Mouse (Mus musculus) small intestine, adult 10 weeks (tissue): ENCODE results near the gene Fam208b. TPM values are rescaled to one million over a fixed set of nuclear protein-coding genes. Genes with fewer than 3 reads are reported as not detected.

Source experiments
- polyA plus RNA-seq: library from polyadenylated mRNA; stranded (reverse); fragments of 350-450 nt; fragmentation: Illumina TruSeq; extraction: RNeasy Lipid Tissue Mini Kit (QIAGEN cat#74804); gene quantifications from one replicate; pipeline ENCODE4 v1.2.3, GENCODE M21; 2014; ENCODE audit warnings: low replicate concordance

Fam208b gene
- 57.3 TPM for polyA plus RNA-seq

GRCm38 (mm10) chr13:3610795-3611438, at the start of gene Fam208b:
Fam208b (minus strand) TSS chr13:3611108.

GRCm38 (mm10) chr13:3633895-3634811, 23.2 kb upstream of the Fam208b start, which contains the start of gene Asb13:
Asb13 (plus strand) TSS chr13:3634032.

GRCm38 (mm10) chr13:3537594-3538222, 73.2 kb downstream of the Fam208b start, which contains the start of gene Gdi2:
Gdi2 (plus strand) TSS chr13:3538063.

Other genes with a start within 250 kb of the Fam208b start
- 1,735 TPM for gene Gdi2, start 73.0 kb downstream of the Fam208b start, polyA plus RNA-seq
- gene Asb13, start 22.9 kb upstream of the Fam208b start, polyA plus RNA-seq, result 38.7 TPM
- not detected for gene Calml3, start 193.2 kb upstream of the Fam208b start, polyA plus RNA-seq
- not detected for gene Calm4, start 226.6 kb upstream of the Fam208b start, polyA plus RNA-seq
- gene Calm5, start 243.1 kb upstream of the Fam208b start, polyA plus RNA-seq, result not detected